ENCODE assay signal across 15 mouse cellular contexts in genomic region chr19:56372226-56372625, GRCm38 (mm10).
"Had no signal": no experiment of that assay in that cellular context is flagged by ENCODE, and none has a peak within 500 bp of the region (broad histone marks: within the 10 kb centered on the region; RNA-seq: fewer than 3 reads in every experiment).

No protein-coding gene starts in this region.

- H3K9me3 ChIP-seq: neural tube, embryonic 15.5 days; stomach, embryonic 15.5 days had no signal

- H3K36me3 ChIP-seq: neural tube, embryonic 15.5 days; stomach, embryonic 15.5 days had no signal

- H3K4me2 ChIP-seq: neural tube, embryonic 15.5 days; stomach, embryonic 15.5 days had no signal

- DNase-seq: retina, postnatal 1 day; right cerebral cortex, adult 18-20 months; right cerebral cortex, postnatal 14 days; right cerebral cortex, postnatal 25 days; right cerebral cortex, postnatal 4 days; spleen, adult 18-20 months; thymus, adult 18-20 months; thymus, adult 2 months; thymus, postnatal 14 days; thymus, postnatal 25 days; thymus, postnatal 36 days; thymus, postnatal 4 days had no signal

- H3K4me3 ChIP-seq: neural tube, embryonic 15.5 days; stomach, embryonic 15.5 days had no signal

- H3K4me1 ChIP-seq: neural tube, embryonic 15.5 days; stomach, embryonic 15.5 days had no signal

- H3K9ac ChIP-seq: neural tube, embryonic 15.5 days; stomach, embryonic 15.5 days had no signal

- H3K27ac ChIP-seq: neural tube, embryonic 15.5 days; stomach, embryonic 15.5 days; stomach, postnatal 0 days had no signal

- H3K27me3 ChIP-seq: neural tube, embryonic 15.5 days; stomach, embryonic 15.5 days had no signal
